Comparison of ENCODE assay signal across 26 mouse cellular contexts in genomic region chr6:94142493-94142892, GRCm38 (mm10).
A peak's percentile ranks its signal among the peaks of the same experiment; 100 is the strongest.
DNase-seq lines count a peak whose midpoint lies in the region; ATAC-seq and TF ChIP-seq lines count a peak whose summit lies in the region.
"Had no signal": no experiment of that assay in that cellular context is flagged by ENCODE, and none has a peak within 500 bp of the region (broad histone marks: within the 10 kb centered on the region; RNA-seq: fewer than 3 reads in every experiment).

No protein-coding gene starts in this region.

- WGBS in intestine, embryonic 15.5 days, result 80% methylated on average over 2 of the region's 2 CpGs

- peak; percentile 39 for DNase-seq in Muller cell, postnatal 12 days (ENCODE audit: inconsistent ontology term)
- DNase-seq in adipocyte (ENCODE audit: low spot score), result peak; percentile 41
- DNase-seq in left cerebral cortex, adult 18-20 months (ENCODE audit: low spot score in 2 of 2), result no peak
- no peak for DNase-seq in left cerebral cortex, adult 8-10 months (ENCODE audit: low spot score in 2 of 2)
- DNase-seq: adrenal gland, adult 8-10 months; adrenal gland, postnatal 36 days; cerebellum, adult 11 months; cerebellum, adult 2 months; cerebellum, adult 9-11 months; cerebellum, postnatal 25 days; gastrocnemius, adult 2 months; gastrocnemius, postnatal 14 days; kidney, adult 18-20 months had no signal

- no peak overlapping the region for H3K27ac ChIP-seq in intestine, embryonic 15.5 days
- H3K27ac ChIP-seq: embryonic facial prominence, embryonic 12.5 days; embryonic facial prominence, embryonic 15.5 days; forebrain, embryonic 12.5 days; forebrain, embryonic 15.5 days; gastrocnemius, adult 2 months; hindbrain, embryonic 13.5 days had no signal

- H3K9me3 ChIP-seq in intestine, embryonic 15.5 days, result no peaks in the 10 kb centered on the region
- H3K9me3 ChIP-seq: embryonic facial prominence, embryonic 12.5 days; embryonic facial prominence, embryonic 15.5 days; forebrain, embryonic 12.5 days; forebrain, embryonic 15.5 days; hindbrain, embryonic 13.5 days had no signal

- no peak for TF ChIP-seq CTCF in C2C12 (IDR thresholded peaks at IDR 0.05; ENCODE audit: control insufficient read depth, insufficient read depth, insufficient read length)

- no peak overlapping the region for H3ac ChIP-seq in C2C12 (ENCODE audit: control insufficient read depth, insufficient read length, low read depth)

- H3K36me3 ChIP-seq in C2C12 (ENCODE audit: control insufficient read depth, insufficient read depth), result no peaks in the 10 kb centered on the region
- H3K36me3 ChIP-seq in intestine, embryonic 15.5 days, result no peaks in the 10 kb centered on the region
- H3K36me3 ChIP-seq: embryonic facial prominence, embryonic 12.5 days; embryonic facial prominence, embryonic 15.5 days; forebrain, embryonic 12.5 days; forebrain, embryonic 15.5 days; G1E; hindbrain, embryonic 13.5 days had no signal

- no peaks in the 10 kb centered on the region for H3K27me3 ChIP-seq in C2C12 (ENCODE audit: control insufficient read depth, insufficient read depth, insufficient read length)
- H3K27me3 ChIP-seq in intestine, embryonic 15.5 days (replicated peaks), result no peaks in the 10 kb centered on the region
- H3K27me3 ChIP-seq: CH12.LX; embryonic facial prominence, embryonic 12.5 days; embryonic facial prominence, embryonic 15.5 days; forebrain, embryonic 12.5 days; forebrain, embryonic 15.5 days; hindbrain, embryonic 13.5 days had no signal

- H3K9ac ChIP-seq in intestine, embryonic 15.5 days, result no peak overlapping the region
- H3K9ac ChIP-seq: embryonic facial prominence, embryonic 12.5 days; embryonic facial prominence, embryonic 15.5 days; forebrain, embryonic 12.5 days; forebrain, embryonic 15.5 days; hindbrain, embryonic 13.5 days had no signal

- ATAC-seq in intestine, embryonic 15.5 days, result no peak
- ATAC-seq: forebrain, embryonic 15.5 days; hindbrain, embryonic 16.5 days; intestine, embryonic 16.5 days had no signal

- no peak overlapping the region for H3K4me3 ChIP-seq in C2C12 (ENCODE audit: insufficient read depth, poor library complexity, severe bottlenecking)
- H3K4me3 ChIP-seq in intestine, embryonic 15.5 days (replicated peaks), result no peak overlapping the region
- H3K4me3 ChIP-seq: embryonic facial prominence, embryonic 12.5 days; embryonic facial prominence, embryonic 15.5 days; erythroblast, embryonic 14.5 days; forebrain, embryonic 12.5 days; forebrain, embryonic 15.5 days; gastrocnemius, adult 2 months; hindbrain, embryonic 13.5 days had no signal

- H3K4me1 ChIP-seq in intestine, embryonic 15.5 days (replicated peaks), result peaks cover 7% of the 10 kb centered on the region; the same call in 1 of the 2 replicates
- H3K4me1 ChIP-seq: forebrain, embryonic 15.5 days had no signal

- H3K4me2 ChIP-seq in intestine, embryonic 15.5 days (replicated peaks), result no peak overlapping the region
- H3K4me2 ChIP-seq: embryonic facial prominence, embryonic 12.5 days; embryonic facial prominence, embryonic 15.5 days; forebrain, embryonic 12.5 days; forebrain, embryonic 15.5 days; heart, embryonic 11.5 days; hindbrain, embryonic 13.5 days had no signal

- H3K79me3 ChIP-seq in C2C12 (ENCODE audit: low read depth), result peaks cover 17% of the 10 kb centered on the region

- peaks cover 46% of the 10 kb centered on the region for H3K79me2 ChIP-seq in C2C12 (ENCODE audit: control insufficient read depth, insufficient read depth)

TF ChIP-seq in C2C12, 6 proteins besides CTCF, POLR2A, EP300 and RAD21:
- TF ChIP-seq CEBPB (IDR thresholded peaks at IDR 0.05; ENCODE audit: low read depth), result peak; percentile 61
- TF ChIP-seq MYOG (IDR thresholded peaks at IDR 0.05; ENCODE audit: control insufficient read depth, extremely low read depth, insufficient read length), result no peak

Comparison
In these comparisons a context has a peak if more than half of its experiments do, and no peak if none do; other contexts are left out.
1. DNase-seq: peak in Muller cell, postnatal 12 days (single experiment) and adipocyte (single experiment); none in left cerebral cortex, adult 18-20 months (0 of 2) and left cerebral cortex, adult 8-10 months (0 of 2).